Mouse (Mus musculus) hindbrain, embryonic 10.5 days (tissue): ENCODE data around the gene Scel. TPM values are rescaled to one million over a fixed set of nuclear protein-coding genes. Genes with fewer than 3 reads are reported as not detected.

Experiments used
- DNase-seq: peaks from one replicate; pipeline ENCODE4 v3.0.0-alpha.2; 2017; ENCODE audit warnings: low spot score
- H3K27ac ChIP-seq: fragments of 300-500 bp; sonication (generic); 2 replicates; pipeline ENCODE4 v1.5.1; 2016; ENCODE audit warnings: mild to moderate bottlenecking, moderate library complexity
- H3K27me3 ChIP-seq: fragments of 300-500 bp; sonication (generic); 2 replicates; pipeline ENCODE4 v1.6.1; 2016; ENCODE audit warnings: mild to moderate bottlenecking; ENCODE audit not compliant: poor library complexity, insufficient read depth, severe bottlenecking
- H3K36me3 ChIP-seq: fragments of 300-500 bp; sonication (generic); 2 replicates; pipeline ENCODE4 v1.6.1; 2016; ENCODE audit warnings: mild to moderate bottlenecking, moderate library complexity
- H3K4me1 ChIP-seq: fragments of 300-500 bp; sonication (generic); replicated peaks from 2 replicates; pipeline ENCODE4 v1.6.1; 2016; ENCODE audit warnings: mild to moderate bottlenecking
- H3K4me3 ChIP-seq: fragments of 300-500 bp; sonication (generic); 2 replicates; pipeline ENCODE4 v1.5.1; 2016; ENCODE audit warnings: mild to moderate bottlenecking, moderate library complexity
- H3K9me3 ChIP-seq: fragments of 300-500 bp; sonication (generic); 2 replicates; pipeline ENCODE4 v1.6.1; 2016; ENCODE audit warnings: mild to moderate bottlenecking, moderate library complexity
- WGBS: fragments of 180-500 bp; shearing (Covaris S2); methylation state at CpG from one replicate; pipeline ENCODE4 v1.1.7; 2016; 5-methylcytosine and 5-hydroxymethylcytosine counted together
- polyA plus RNA-seq: library from polyadenylated mRNA; unstranded; fragments of >200 nt; fragmentation: Nextera tagmentation; extraction: Ambion mirVana; gene quantifications from 2 replicates; pipeline ENCODE4 v1.2.1, GENCODE M21; 2016

Scel gene
- polyA plus RNA-seq, 1 experiment from 2014 or later = 0.16 TPM

DNA sequence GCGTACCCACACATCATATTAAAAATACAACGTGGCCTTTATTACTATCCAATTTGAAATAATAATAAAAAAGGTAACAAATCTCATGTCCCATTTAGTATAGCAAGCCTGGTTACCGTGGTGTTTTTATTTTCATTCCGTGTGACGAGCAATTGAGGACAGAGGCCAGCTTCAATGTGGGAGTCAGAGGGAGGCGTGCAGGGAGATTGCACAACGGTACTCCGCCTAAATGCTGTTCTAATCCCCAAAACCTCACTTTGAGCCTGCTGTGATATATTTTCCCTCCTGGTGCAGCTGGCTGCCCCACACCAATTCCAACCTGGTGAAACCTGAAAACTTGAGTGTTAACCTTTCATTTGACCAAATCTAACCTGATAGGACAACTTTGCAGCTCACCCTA, 27.5 kb upstream of the Scel start:
- H3K4me3 ChIP-seq = no peak overlapping the region
- H3K9me3 ChIP-seq = no peaks in the 10 kb centered on the region
- 91% methylated on average over 8 of the region's 8 CpGs for WGBS
- no peaks in the 10 kb centered on the region for H3K36me3 ChIP-seq
- DNase-seq = no peak
- H3K4me1 ChIP-seq = no peaks in the 10 kb centered on the region
- H3K27ac ChIP-seq = no peak overlapping the region
- no peaks in the 10 kb centered on the region for H3K27me3 ChIP-seq

DNA sequence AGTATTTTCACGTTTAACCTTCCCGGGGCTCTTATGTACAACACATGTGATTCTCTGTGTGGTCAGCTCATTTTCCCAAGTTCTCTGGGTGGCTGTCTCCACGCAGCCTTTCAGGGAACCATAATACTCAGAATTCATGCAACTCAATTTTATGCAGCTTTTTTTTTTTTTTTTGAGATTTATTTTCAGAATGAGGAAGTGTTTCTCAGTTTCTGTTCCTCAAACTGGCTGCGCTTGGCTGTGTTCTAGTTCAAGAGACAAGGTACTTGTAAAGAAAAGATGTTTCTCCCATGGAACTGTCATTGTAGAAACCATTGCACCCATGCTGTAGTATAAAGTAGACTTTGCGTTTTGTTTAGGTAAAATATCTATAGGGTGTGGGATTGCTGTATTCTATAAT, 26.2 kb upstream of the Scel start:
- H3K27ac ChIP-seq = no peak overlapping the region
- peaks cover 11% of the 10 kb centered on the region; the same call in 1 of the 2 replicates for H3K9me3 ChIP-seq
- H3K27me3 ChIP-seq = no peaks in the 10 kb centered on the region
- 94% methylated on average over 5 of the region's 5 CpGs for WGBS
- no peak overlapping the region for H3K4me3 ChIP-seq
- no peaks in the 10 kb centered on the region for H3K4me1 ChIP-seq
- H3K36me3 ChIP-seq = no peaks in the 10 kb centered on the region
- no peak for DNase-seq

GRCm38 (mm10) chr14:103488659-103489058, 24.5 kb upstream of the Scel start:
- H3K4me1 ChIP-seq = no peaks in the 10 kb centered on the region
- H3K27me3 ChIP-seq = no peaks in the 10 kb centered on the region
- DNase-seq = no peak
- WGBS = 80% methylated on average over 3 of the region's 3 CpGs
- H3K36me3 ChIP-seq = no peaks in the 10 kb centered on the region
- H3K4me3 ChIP-seq = no peak overlapping the region
- H3K9me3 ChIP-seq = peaks cover 18% of the 10 kb centered on the region; the same call in 1 of the 2 replicates
- no peak overlapping the region for H3K27ac ChIP-seq

DNA sequence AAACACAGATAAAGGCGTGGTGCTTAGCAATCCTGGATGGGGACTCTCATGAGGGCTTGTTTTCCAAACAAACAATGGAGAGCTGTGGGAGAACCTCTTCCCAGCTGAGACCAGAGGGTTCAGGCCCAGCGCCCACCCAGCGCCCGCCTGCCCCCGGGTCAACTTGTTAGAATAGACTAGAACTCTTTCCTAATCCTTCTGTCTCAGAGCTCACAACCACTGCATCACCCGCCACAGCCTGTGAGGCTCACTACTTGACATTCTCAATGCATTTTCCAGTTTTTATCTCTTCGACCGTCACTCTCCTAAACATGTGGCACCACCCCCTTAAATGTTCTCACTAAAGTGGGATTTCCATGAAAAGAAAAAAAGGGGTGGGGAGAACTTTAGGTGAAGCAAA, 14.9 kb upstream of the Scel start:
- DNase-seq = no peak
- 55% methylated on average over 8 of the region's 8 CpGs for WGBS
- no peak overlapping the region for H3K27ac ChIP-seq
- no peak overlapping the region for H3K4me3 ChIP-seq
- H3K9me3 ChIP-seq = peaks cover under 1% of the 10 kb centered on the region; the same call in 1 of the 2 replicates
- peaks cover 25% of the 10 kb centered on the region for H3K4me1 ChIP-seq
- no peaks in the 10 kb centered on the region for H3K36me3 ChIP-seq
- H3K27me3 ChIP-seq = no peaks in the 10 kb centered on the region

GRCm38 (mm10) chr14:103498613-103499012, 14.5 kb upstream of the Scel start:
- Histone ChIP-seq H3K4me1 (peaks cover 25% of the 10 kb centered on the region), H3K9me3 (no peaks in the 10 kb centered on the region), H3K4me3 (no peak overlapping the region), H3K27me3 (no peaks in the 10 kb centered on the region), H3K36me3 (no peaks in the 10 kb centered on the region), H3K27ac (no peak overlapping the region)
- 79% methylated on average over 5 of the region's 5 CpGs for WGBS
- DNase-seq = no peak

- Histone ChIP-seq H3K36me3 (no peaks in the 10 kb centered on the region), H3K4me1 (peaks cover 25% of the 10 kb centered on the region), H3K4me3 (no peak overlapping the region), H3K9me3 (no peaks in the 10 kb centered on the region), H3K27me3 (no peaks in the 10 kb centered on the region), H3K27ac (no peak overlapping the region)
- DNase-seq = no peak
- 22% methylated on average over 1 of the region's 1 CpGs for WGBS
These were observed 14.1 kb upstream of the Scel start for GRCm38 (mm10) chr14:103499060-103499459.

- H3K9me3 ChIP-seq = no peaks in the 10 kb centered on the region
- no peak overlapping the region for H3K4me3 ChIP-seq
- peaks cover 25% of the 10 kb centered on the region for H3K4me1 ChIP-seq
- WGBS = 26% methylated on average over 7 of the region's 7 CpGs
- H3K27ac ChIP-seq = no peak overlapping the region; the same call in 1 of the 2 replicates
- H3K27me3 ChIP-seq = no peaks in the 10 kb centered on the region
- no peak for DNase-seq
- H3K36me3 ChIP-seq = no peaks in the 10 kb centered on the region
These were observed 12.8 kb upstream of the Scel start for GRCm38 (mm10) chr14:103500309-103500708.

DNA sequence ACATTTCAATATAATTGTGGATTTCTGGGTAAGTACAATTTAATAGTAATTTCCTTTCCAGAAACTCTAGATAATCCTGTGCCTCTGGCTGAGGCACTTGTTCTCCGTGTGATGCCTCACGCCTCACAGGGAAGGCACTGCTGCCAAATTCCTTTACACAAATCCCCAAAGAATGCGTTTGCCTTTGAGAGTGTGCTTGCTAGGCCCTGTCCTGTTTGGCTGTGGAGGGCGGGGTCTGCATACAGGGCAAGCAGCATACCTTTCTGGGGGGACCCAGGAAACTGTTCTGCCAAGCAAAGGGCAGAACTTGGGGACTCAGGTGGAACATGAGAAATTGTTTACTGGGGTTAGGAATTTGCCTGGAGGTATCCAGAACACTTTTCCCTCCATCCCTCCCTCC, 12.2 kb upstream of the Scel start:
- 19% methylated on average over 4 of the region's 4 CpGs for WGBS
- Histone ChIP-seq H3K9me3 (no peaks in the 10 kb centered on the region), H3K27me3 (no peaks in the 10 kb centered on the region), H3K4me1 (peaks cover 25% of the 10 kb centered on the region), H3K27ac (no peak overlapping the region), H3K36me3 (no peaks in the 10 kb centered on the region), H3K4me3 (no peak overlapping the region)
- DNase-seq = no peak

- H3K4me1 ChIP-seq = peaks cover 16% of the 10 kb centered on the region
- no peaks in the 10 kb centered on the region for H3K9me3 ChIP-seq
- WGBS = 78% methylated on average over 7 of the region's 7 CpGs
- H3K36me3 ChIP-seq = no peaks in the 10 kb centered on the region
- H3K27ac ChIP-seq = no peak overlapping the region
- H3K27me3 ChIP-seq = no peaks in the 10 kb centered on the region
- no peak for DNase-seq
- H3K4me3 ChIP-seq = no peak overlapping the region
These were observed 8.6 kb upstream of the Scel start for GRCm38 (mm10) chr14:103504514-103504913.

GRCm38 (mm10) chr14:103509544-103509943, 3.6 kb upstream of the Scel start:
- DNase-seq = no peak
- Histone ChIP-seq H3K27ac (no peak overlapping the region), H3K4me1 (peaks cover 14% of the 10 kb centered on the region), H3K27me3 (no peaks in the 10 kb centered on the region), H3K36me3 (no peaks in the 10 kb centered on the region), H3K9me3 (no peaks in the 10 kb centered on the region), H3K4me3 (no peak overlapping the region)
- WGBS = 94% methylated on average over 8 of the region's 8 CpGs

- H3K36me3 ChIP-seq = no peaks in the 10 kb centered on the region
- H3K9me3 ChIP-seq = no peaks in the 10 kb centered on the region
- no peak overlapping the region for H3K4me3 ChIP-seq
- H3K27ac ChIP-seq = no peak overlapping the region
- DNase-seq = no peak
- peaks cover 14% of the 10 kb centered on the region for H3K4me1 ChIP-seq
- 69% methylated on average over 7 of the region's 7 CpGs for WGBS
- no peaks in the 10 kb centered on the region for H3K27me3 ChIP-seq
These were observed 300 bp downstream of the Scel start for GRCm38 (mm10) chr14:103513473-103513811.

- Histone ChIP-seq H3K4me1 (peaks cover 14% of the 10 kb centered on the region), H3K36me3 (no peaks in the 10 kb centered on the region), H3K4me3 (no peak overlapping the region), H3K27ac (no peak overlapping the region), H3K27me3 (no peaks in the 10 kb centered on the region), H3K9me3 (no peaks in the 10 kb centered on the region)
- DNase-seq = no peak
- 91% methylated on average over 8 of the region's 8 CpGs for WGBS
These were observed 2.3 kb downstream of the Scel start for GRCm38 (mm10) chr14:103515419-103515818.

DNA sequence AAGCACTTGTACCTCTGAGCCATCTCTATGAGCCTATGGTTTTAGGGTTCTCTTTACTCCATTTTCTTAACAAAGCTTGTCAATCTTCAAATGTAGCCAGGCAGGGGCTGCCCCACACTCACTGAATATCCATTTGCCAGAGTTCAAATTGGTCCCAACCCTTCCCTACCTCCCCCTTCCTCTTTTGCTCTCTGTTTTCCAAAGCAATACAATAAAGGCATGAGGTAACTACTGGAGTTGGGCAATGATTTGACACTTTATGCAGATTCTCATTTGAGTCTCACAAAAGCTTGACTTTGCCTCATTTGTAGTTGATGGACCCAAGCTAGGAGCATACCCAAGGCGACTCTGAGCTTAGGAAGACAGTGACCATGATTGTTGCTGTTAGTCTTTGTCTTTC, 13.1 kb downstream of the Scel start:
- 90% methylated on average over 1 of the region's 1 CpGs for WGBS
- H3K27me3 ChIP-seq = no peaks in the 10 kb centered on the region
- H3K4me3 ChIP-seq = no peak overlapping the region

DNA sequence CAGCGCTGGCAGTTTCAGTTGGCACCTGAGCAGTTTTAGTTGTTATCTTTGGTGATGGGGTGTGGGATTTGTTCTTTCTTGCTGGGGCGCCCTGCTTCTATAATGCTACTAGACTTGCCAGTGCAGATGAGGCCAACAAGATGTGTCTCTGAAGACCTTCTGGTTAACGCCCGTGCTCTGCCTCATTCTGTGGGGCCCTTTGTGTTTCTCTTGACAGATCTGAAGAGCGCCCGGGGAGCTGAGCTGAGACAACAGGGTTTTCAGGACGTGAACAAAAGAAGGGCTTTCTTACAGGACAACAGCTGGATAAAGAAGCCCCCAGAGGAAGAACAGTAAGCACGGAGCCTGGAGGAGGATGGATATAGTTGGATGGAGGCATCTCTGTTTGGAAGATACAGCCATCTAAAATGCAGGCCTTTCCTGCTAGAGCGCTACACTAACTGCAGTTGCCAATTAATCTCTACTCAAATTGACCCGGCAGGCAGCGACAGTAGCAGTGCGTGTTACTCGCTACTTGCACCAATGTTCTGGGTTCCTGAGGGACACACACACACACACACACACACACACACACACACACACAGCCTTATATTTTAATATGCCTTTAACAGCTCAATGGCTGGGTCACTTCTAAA, 16.7 kb downstream of the Scel start:
- Histone ChIP-seq H3K27me3 (no peaks in the 10 kb centered on the region), H3K27ac (peak overlapping the region; percentile 74), H3K4me1 (peaks cover 11% of the 10 kb centered on the region), H3K4me3 (peak overlapping the region; percentile 25), H3K9me3 (peaks cover 10% of the 10 kb centered on the region; the same call in 1 of the 2 replicates), H3K36me3 (no peaks in the 10 kb centered on the region)
- 33% methylated on average over 13 of the region's 13 CpGs for WGBS
- no peak for DNase-seq

More for the DNA sequence above, 13.1 kb downstream of the Scel start:
- H3K36me3 ChIP-seq = no peaks in the 10 kb centered on the region
- H3K9me3 ChIP-seq = peaks cover 10% of the 10 kb centered on the region; the same call in 1 of the 2 replicates
- no peak overlapping the region for H3K27ac ChIP-seq
- DNase-seq = no peak
- peaks cover 11% of the 10 kb centered on the region for H3K4me1 ChIP-seq
